Mouse (Mus musculus): ENCODE measurements around the gene Galr3. TPM values are rescaled to one million over a fixed set of nuclear protein-coding genes. Genes with fewer than 3 reads are reported as not detected.

Gene Galr3
- total and polyA plus RNA-seq, 3 experiments = 0.70 to 1.6 (median 1.2) TPM

DNA sequence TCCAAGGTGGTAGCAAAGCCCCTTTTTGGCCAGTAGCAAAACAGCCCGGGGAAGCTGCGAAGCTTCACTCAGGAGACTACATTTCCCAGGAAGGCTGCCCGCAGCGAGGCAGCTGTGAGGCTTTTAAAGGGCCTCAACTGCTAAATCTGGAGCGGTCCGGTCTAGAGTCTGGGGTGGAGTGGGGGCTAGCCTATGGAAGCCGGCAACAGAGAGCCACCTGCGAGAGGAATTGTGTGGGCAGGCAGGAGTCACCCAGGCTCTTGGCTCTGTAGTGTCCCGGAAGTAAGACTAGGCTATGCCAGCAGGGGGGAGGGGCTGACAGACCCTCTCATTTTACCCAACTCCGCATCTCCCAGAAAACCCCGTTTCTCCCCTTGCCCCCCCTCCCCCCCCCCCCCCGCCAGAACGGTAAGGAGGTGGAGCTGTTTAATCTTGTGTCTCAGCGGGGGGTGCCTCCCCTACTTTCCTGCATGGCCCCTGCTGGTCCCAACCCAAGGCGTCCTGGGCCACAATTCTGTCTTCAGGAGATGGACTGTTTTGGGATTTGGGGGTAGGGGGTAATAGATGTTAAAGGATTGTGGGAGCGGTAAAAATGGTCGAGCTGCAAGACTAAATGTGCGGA, 15.9 kb upstream of the Galr3 start:
- Histone ChIP-seq H3K4me1 (ENCODE audit: control insufficient read depth in 1 of 2, insufficient read depth in 2 of 2) (peaks cover 0 to 23% of the 10 kb centered on the region in 2 experiments; a peak in 2 of 4 replicates), H3K9me3 (replicated peaks; ENCODE audit: low read length) (peaks cover 5% of the 10 kb centered on the region), H3K36me3 (replicated peaks in 1 of 2; ENCODE audit: control insufficient read depth in 1 of 2, insufficient read depth in 1 of 2, low read length in 1 of 2) (no peaks in the 10 kb centered on the region), H3K4me2 (ENCODE audit: insufficient read depth, low read depth, poor library complexity, severe bottlenecking) (no peak overlapping the region), H3K9ac (ENCODE audit: insufficient read depth, low read depth) (no peak overlapping the region), H3K79me2 (replicated peaks; ENCODE audit: control insufficient read depth, extremely low read depth, insufficient read depth, poor library complexity, severe bottlenecking) (no peaks in the 10 kb centered on the region), H3K27ac (ENCODE audit: insufficient read depth, low read depth) (no peak overlapping the region), H3K27me3 (replicated peaks) (peaks cover 86% of the 10 kb centered on the region), H3K4me3 (replicated peaks in 1 of 3; ENCODE audit: low read depth in 2 of 3, low read length in 2 of 3, poor library complexity in 1 of 3) (no peak overlapping the region)
- TF ChIP-seq POLR2A (IDR thresholded peaks at IDR 0.05; ENCODE audit: low read depth, low read length) (no peak), MAZ (IDR thresholded peaks at IDR 0.05; ENCODE audit: low read depth, low read length) (no peak), BHLHE40 (IDR thresholded peaks at IDR 0.05; ENCODE audit: low read depth, low read length) (no peak)
- DNase-seq (ENCODE audit: extremely low read depth) = no peak
- in situ Hi-C loops (cut with MboI; ENCODE audit: low pct_ligation_motif_present, low pct_unique_long_range_greater_than_20kb, low sequenced_read_pairs) (no loop called here), dilution Hi-C loops (cut with MboI; ENCODE audit: extremely low pct_ligation_motif_present, extremely low pct_unique_long_range_greater_than_20kb, low sequenced_read_pairs) (no loop called here)

DNA sequence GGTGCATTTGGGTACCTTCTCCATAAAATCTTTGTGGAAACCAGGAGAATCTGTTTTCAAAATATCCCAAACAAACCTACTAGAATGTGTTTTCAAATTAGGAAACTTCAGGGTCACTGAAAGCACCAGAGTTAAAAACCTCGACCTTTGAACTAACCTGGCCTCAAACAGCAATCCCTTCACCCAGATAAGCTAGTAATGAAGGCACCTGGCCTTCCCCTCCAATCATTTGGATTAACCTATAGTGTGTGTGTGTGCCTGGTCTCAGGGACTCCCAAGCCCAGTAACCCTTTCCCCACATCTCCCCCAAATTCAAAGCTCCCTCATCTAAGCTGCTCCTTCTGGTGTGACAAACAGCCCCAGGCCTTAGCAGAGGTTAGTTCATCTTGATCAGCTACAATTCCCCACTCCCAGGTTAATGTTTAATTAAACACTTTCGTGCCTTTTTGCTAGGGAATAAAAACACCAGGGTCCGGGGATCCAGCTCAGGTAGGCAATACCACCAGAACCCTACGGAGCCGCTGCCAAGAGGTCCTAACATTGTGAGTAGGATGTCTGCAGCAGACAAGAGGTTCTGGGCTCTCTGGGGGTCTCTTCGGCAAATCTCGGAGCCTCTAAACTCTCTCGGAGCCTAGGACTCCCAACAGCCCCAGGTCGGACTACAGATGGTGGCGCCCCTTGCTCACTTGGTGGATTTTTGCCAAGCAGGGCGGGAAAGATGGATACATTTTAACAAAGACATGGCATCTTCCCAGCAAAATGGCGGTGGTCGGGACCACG, 15.0 kb upstream of the Galr3 start:
- Histone ChIP-seq H3K4me1 (ENCODE audit: control insufficient read depth in 1 of 2, insufficient read depth in 2 of 2) (peaks cover 0 to 28% of the 10 kb centered on the region in 2 experiments; a peak in 2 of 4 replicates), H3K4me2 (ENCODE audit: insufficient read depth, low read depth, poor library complexity, severe bottlenecking) (no peak overlapping the region), H3K4me3 (replicated peaks in 1 of 3; ENCODE audit: low read depth in 2 of 3, low read length in 2 of 3, poor library complexity in 1 of 3) (no peak overlapping the region), H3K27me3 (replicated peaks) (peaks cover 93% of the 10 kb centered on the region), H3K9me3 (replicated peaks; ENCODE audit: low read length) (peaks cover 9% of the 10 kb centered on the region), H3K9ac (ENCODE audit: insufficient read depth, low read depth) (no peak overlapping the region), H3K27ac (ENCODE audit: insufficient read depth, low read depth) (no peak overlapping the region), H3K79me2 (replicated peaks; ENCODE audit: control insufficient read depth, extremely low read depth, insufficient read depth, poor library complexity, severe bottlenecking) (no peaks in the 10 kb centered on the region), H3K36me3 (replicated peaks in 1 of 2; ENCODE audit: control insufficient read depth in 1 of 2, insufficient read depth in 1 of 2, low read length in 1 of 2) (no peaks in the 10 kb centered on the region)
- in situ Hi-C loops (cut with MboI; ENCODE audit: low pct_ligation_motif_present, low pct_unique_long_range_greater_than_20kb, low sequenced_read_pairs) = no loop called here
- TF ChIP-seq MAX (IDR thresholded peaks at IDR 0.05; ENCODE audit: low read length) (no peak), HCFC1 (IDR thresholded peaks at IDR 0.05; ENCODE audit: low read depth, low read length) (no peak), ZNF384 (IDR thresholded peaks at IDR 0.05; ENCODE audit: low read depth, low read length) (no peak), MAFK (IDR thresholded peaks at IDR 0.05; ENCODE audit: insufficient replicate concordance, low read length) (no peak), CTCF (conservative IDR thresholded peaks at IDR 0.05 in 1 of 2, IDR thresholded peaks at IDR 0.05 in 1 of 2; ENCODE audit: low read depth in 2 of 2, low read length in 2 of 2) (no peak), E2F4 (IDR thresholded peaks at IDR 0.05; ENCODE audit: insufficient replicate concordance, low read depth, low read length) (no peak), MAZ (IDR thresholded peaks at IDR 0.05; ENCODE audit: low read depth, low read length) (no peak), MXI1 (IDR thresholded peaks at IDR 0.05; ENCODE audit: low read depth, low read length) (no peak), NELFE (IDR thresholded peaks at IDR 0.05; ENCODE audit: low read depth, low read length) (no peak), PAX5 (IDR thresholded peaks at IDR 0.05; ENCODE audit: low read length) (no peak), BHLHE40 (IDR thresholded peaks at IDR 0.05; ENCODE audit: low read depth, low read length) (no peak), JUN (IDR thresholded peaks at IDR 0.05; ENCODE audit: insufficient read depth, low read depth, low read length) (no peak), TCF12 (IDR thresholded peaks at IDR 0.05; ENCODE audit: low read depth, low read length) (no peak), SMC3 (IDR thresholded peaks at IDR 0.05; ENCODE audit: low read depth, low read length) (no peak), IRF4 (IDR thresholded peaks at IDR 0.05; ENCODE audit: low read depth, low read length) (no peak), UBTF (IDR thresholded peaks at IDR 0.05; ENCODE audit: low read depth, low read length) (no peak), NRF1 (IDR thresholded peaks at IDR 0.05; ENCODE audit: low read depth, low read length) (no peak), TBP (conservative IDR thresholded peaks at IDR 0.05; ENCODE audit: low read depth, low read length) (no peak), USF2 (conservative IDR thresholded peaks at IDR 0.05; ENCODE audit: low read depth, low read length) (no peak), USF1 (IDR thresholded peaks at IDR 0.05; ENCODE audit: low read depth, low read length) (no peak)
- dilution Hi-C loops (cut with MboI; ENCODE audit: extremely low pct_ligation_motif_present, extremely low pct_unique_long_range_greater_than_20kb, low sequenced_read_pairs) = no loop called here
- no peak for DNase-seq (ENCODE audit: extremely low read depth)

Data from CH12.LX (cell line).